Mouse (Mus musculus) liver, embryonic 14.5 days (tissue): ENCODE measurements at regions not wholly inside any gene's neighbourhood (a gene's known extent, or its start where the extent isn't known, plus 50 kb on each side); places are given as distances from the start of the nearest gene placed in this dataset.

Experiments used
- ATAC-seq: fragments of 200-750 bp; cut with Nextera tagmentation; 2 replicates; pipeline ENCODE4 v1.8.0; 2017; ENCODE audit warnings: moderate number of reproducible peaks, mild to moderate bottlenecking, moderate library complexity; ENCODE audit not compliant: insufficient read depth
- DNase-seq, 3 experiments: peaks; one replicate each; pipeline ENCODE4 v3.0.0-alpha.2; 2012 to 2013; ENCODE audit warnings: low read depth in 3 of 3, low spot score in 3 of 3
- H3K27ac ChIP-seq: fragments of 300-500 bp; sonication (generic); 2 replicates; pipeline ENCODE4 v1.5.1; 2014; ENCODE audit warnings: moderate library complexity, mild to moderate bottlenecking, control low read depth, inconsistent platforms
- H3K27me3 ChIP-seq: fragments of 300-500 bp; sonication (generic); 2 replicates; pipeline ENCODE4 v1.6.1; 2014; ENCODE audit warnings: mild to moderate bottlenecking, low read length, moderate library complexity; ENCODE audit not compliant: control insufficient read depth, insufficient read depth
- H3K36me3 ChIP-seq: fragments of 300-500 bp; sonication (generic); replicated peaks from 2 replicates; pipeline ENCODE4 v1.6.1; 2014; ENCODE audit warnings: low read depth; ENCODE audit not compliant: control insufficient read depth, insufficient read depth
- H3K4me1 ChIP-seq, 2 experiments: fragments of 200-500 bp in 1 of 2; fragments of 300-500 bp in 1 of 2; sonication (generic) in 1 of 2; replicated peaks; 2 replicates each; pipeline ENCODE4 v1.6.1; 2012 to 2014; ENCODE audit warnings: antibody characterized with exemption in 1 of 2, inconsistent platforms in 1 of 2, low read length in 1 of 2; ENCODE audit not compliant: control insufficient read depth in 2 of 2, insufficient read depth in 2 of 2
- H3K4me2 ChIP-seq: fragments of 300-500 bp; sonication (generic); 2 replicates; pipeline ENCODE4 v1.6.1; 2014; ENCODE audit warnings: low read depth, mild to moderate bottlenecking, control low read depth, moderate library complexity
- H3K4me3 ChIP-seq, 2 experiments: fragments of 200-500 bp in 1 of 2; fragments of 300-500 bp in 1 of 2; sonication (generic) in 1 of 2; 2 replicates each; pipeline ENCODE4 v1.5.1; 2012 to 2014; ENCODE audit warnings: low read depth in 2 of 2, low read length in 2 of 2, mild to moderate bottlenecking in 2 of 2, control low read depth in 1 of 2, inconsistent platforms in 1 of 2, moderate library complexity in 1 of 2; ENCODE audit not compliant: insufficient read depth in 1 of 2
- H3K9ac ChIP-seq: fragments of 300-500 bp; sonication (generic); replicated peaks from 2 replicates; pipeline ENCODE4 v1.6.1; 2014; ENCODE audit warnings: mild to moderate bottlenecking, control low read depth, moderate library complexity
- H3K9me3 ChIP-seq: fragments of 300-500 bp; sonication (generic); 2 replicates; pipeline ENCODE4 v1.6.1; 2016; ENCODE audit warnings: low read length, mixed read lengths; ENCODE audit not compliant: control insufficient read depth
- CTCF ChIP-seq: IDR thresholded peaks from 2 replicates; pipeline ENCODE4 v1.5.1; 2016; ENCODE audit warnings: antibody characterized with exemption, low read depth, control low read depth
- EP300 ChIP-seq: IDR thresholded peaks from 2 replicates; pipeline ENCODE4 v1.6.1; 2016; ENCODE audit warnings: antibody characterized with exemption, low read depth
- WGBS: fragments of 180-500 bp; shearing (Covaris S2); extraction: QIAGEN DNeasy Blood & Tissue Kit; methylation state at CpG from one replicate; pipeline ENCODE4 v1.1.7; 2014; ENCODE audit not compliant: insufficient replicate concordance; 5-methylcytosine and 5-hydroxymethylcytosine counted together

DNA sequence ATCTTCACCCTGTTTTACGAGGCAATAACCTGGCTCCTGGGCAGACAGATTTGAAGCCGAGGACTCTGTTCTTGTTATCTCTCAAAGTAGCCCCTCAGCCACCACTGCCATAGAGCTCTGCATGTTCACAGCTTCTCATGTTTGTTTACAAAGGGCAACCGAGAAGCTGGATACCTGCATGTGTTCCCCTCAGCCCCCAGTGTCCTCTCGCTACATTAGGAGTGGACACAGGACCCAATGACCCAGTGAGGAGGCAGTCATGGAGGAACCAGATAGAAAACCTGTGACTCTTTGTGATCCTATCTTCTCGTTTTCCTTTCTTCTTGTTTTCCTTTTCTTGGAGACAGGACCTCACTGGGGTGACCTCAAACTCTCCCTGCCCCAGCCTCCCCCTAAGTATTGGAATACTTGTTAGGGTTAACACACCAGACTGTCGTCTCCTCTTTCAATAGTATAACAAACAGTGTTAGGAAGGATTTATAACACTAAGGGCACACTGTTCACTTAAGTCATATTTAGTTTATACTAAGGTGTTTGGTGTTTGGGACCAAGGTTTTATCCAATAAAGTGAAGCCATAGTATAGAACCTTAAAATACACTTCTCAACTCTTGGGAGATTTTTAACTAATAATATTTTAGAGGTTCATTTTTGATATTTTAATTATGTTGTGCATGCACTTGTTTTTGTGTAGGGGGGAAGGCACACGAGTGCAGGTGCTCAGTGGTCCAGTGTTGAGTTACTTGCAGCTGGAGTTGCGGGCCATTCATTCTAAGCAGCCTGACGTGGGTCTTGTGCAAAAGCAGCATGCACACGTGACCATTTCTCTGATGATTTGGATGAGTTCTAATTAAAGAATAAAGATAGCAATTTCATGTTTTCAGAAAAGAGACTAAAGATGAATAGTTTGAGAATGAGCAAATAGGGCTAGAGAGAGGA lies 422.9 kb upstream of the BB014433 start:
- Histone ChIP-seq H3K27ac (no peak overlapping the region), H3K4me1 (no peaks in the 10 kb centered on the region), H3K36me3 (no peaks in the 10 kb centered on the region), H3K27me3 (no peaks in the 10 kb centered on the region), H3K9ac (no peak overlapping the region), H3K9me3 (no peaks in the 10 kb centered on the region), H3K4me3 (no peak overlapping the region), H3K4me2 (no peak overlapping the region)
- DNase-seq, result no peak
- TF ChIP-seq CTCF (no peak), EP300 (no peak)
- 51% methylated on average over 10 of the region's 10 CpGs for WGBS
- no peak for ATAC-seq

DNA sequence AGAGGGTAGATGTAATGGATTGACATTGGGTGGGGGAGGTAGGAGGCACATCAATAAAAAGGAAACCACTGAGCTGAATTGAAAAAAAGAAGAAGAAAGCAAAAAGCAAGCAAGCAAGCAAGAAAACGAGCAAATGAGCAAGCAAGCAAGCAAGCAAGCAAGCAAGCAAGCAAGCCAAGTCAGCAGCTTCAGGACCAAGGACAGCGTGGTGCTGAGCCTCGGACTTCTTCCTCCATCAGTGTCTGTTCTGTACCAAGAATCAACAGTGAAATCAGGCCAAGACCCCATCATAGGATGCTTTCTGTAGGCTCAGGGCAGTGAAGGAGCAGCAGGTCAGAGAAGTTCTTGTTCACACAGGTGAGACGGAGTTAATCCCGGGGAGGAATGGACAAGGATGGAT lies 392.7 kb upstream of the BB014433 start:
- Histone ChIP-seq H3K36me3 (no peaks in the 10 kb centered on the region), H3K4me1 (no peaks in the 10 kb centered on the region), H3K27ac (no peak overlapping the region), H3K4me2 (no peak overlapping the region), H3K27me3 (no peaks in the 10 kb centered on the region), H3K9me3 (no peaks in the 10 kb centered on the region), H3K9ac (no peak overlapping the region), H3K4me3 (no peak overlapping the region)
- WGBS, result 39% methylated on average over 5 of the region's 5 CpGs
- TF ChIP-seq CTCF, result no peak
- TF ChIP-seq EP300, result no peak
- DNase-seq (no peak), ATAC-seq (no peak)

DNA sequence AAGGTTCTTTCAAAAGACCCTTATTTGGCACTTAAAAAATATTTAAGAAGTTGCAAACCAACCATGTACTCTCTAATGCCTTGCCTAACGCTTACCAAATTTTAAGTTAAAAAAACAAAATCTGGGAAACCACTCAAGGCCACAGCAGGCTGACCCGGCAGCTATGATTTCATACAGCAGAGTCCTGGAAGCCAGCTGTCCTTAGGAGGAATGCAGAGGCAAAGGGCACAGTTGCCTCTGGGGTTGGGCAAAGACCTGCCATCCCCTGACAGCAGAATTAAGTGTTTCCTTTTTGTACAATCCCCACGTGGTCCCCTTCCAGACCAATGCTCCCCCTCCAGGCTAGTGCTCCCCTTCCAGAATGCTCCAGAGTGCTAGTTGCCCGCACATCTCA lies 348.8 kb upstream of the BB014433 start:
- WGBS, result 41% methylated on average over 4 of the region's 4 CpGs

DNA sequence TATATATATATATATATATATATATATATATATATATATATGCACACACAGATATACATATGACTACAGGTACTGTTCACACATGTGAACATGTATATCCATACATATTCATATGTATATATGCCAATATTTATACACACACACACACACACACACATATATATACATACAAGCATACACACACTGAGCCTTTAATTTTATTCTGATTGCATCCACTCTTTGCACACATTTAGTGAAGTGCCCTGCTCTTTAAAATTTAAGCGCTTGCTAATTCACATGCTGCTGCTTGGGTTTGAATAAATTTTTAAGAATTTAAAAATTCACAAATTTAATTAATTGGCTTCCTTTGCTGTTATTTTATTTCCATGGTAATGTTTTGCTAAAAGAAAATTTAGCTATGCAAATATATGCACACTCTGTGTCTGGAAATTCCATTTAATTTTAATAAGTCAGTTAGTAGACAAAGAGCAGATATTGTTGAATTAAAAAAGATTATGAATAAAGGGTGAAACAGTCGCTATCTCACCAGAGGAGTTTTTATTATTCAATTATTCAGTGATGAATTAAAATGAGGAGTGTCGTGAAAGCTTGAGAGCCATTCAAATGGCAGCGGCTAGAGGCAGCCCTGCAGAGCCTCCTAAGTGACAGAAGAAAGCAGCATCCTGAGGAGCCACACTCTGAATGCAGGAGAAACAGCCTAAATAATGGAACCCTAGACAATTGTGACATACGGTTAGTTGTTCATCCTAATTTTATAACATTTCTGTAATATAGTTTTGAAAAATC lies 348.3 kb upstream of the BB014433 start:
- WGBS, result 61% methylated on average over 5 of the region's 5 CpGs
- Histone ChIP-seq H3K27ac (no peak overlapping the region), H3K4me2 (no peak overlapping the region), H3K4me3 (no peak overlapping the region), H3K4me1 (no peaks in the 10 kb centered on the region), H3K9me3 (no peaks in the 10 kb centered on the region), H3K27me3 (no peaks in the 10 kb centered on the region), H3K9ac (no peak overlapping the region), H3K36me3 (no peaks in the 10 kb centered on the region)
- DNase-seq, result no peak
- TF ChIP-seq EP300 (no peak), CTCF (no peak)
- ATAC-seq, result no peak

More for the DNA sequence above, 348.8 kb upstream of the BB014433 start:
- Histone ChIP-seq H3K9ac (no peak overlapping the region), H3K27ac (no peak overlapping the region), H3K27me3 (no peaks in the 10 kb centered on the region), H3K9me3 (no peaks in the 10 kb centered on the region), H3K4me1 (no peaks in the 10 kb centered on the region), H3K4me2 (no peak overlapping the region), H3K4me3 (no peak overlapping the region), H3K36me3 (no peaks in the 10 kb centered on the region)
- no peak for ATAC-seq
- TF ChIP-seq CTCF (no peak), EP300 (no peak)
- no peak for DNase-seq

DNA sequence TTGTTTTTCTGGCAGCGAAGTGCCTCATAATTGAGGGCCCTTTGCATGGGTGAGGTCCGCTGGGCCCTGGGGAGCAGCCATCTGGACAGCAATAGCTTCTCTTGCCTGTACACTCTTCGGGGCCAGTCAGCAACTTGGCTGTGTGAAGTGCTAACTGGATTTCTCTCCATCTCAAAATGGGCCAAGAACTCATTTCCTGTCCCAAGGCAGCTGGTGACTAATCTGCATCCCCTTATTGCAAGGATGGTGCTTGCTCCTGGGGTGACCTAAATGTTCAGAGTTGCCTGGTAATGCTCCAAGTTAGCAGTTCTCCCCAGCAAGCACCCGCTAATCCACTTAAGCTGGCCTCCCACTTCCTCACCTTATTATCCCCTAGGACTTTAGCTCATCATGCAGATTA lies 346.2 kb upstream of the BB014433 start:
- H3K9me3 ChIP-seq, result no peaks in the 10 kb centered on the region
- H3K4me3 ChIP-seq, result no peak overlapping the region
- ATAC-seq (no peak), DNase-seq (no peak)
- TF ChIP-seq CTCF, result no peak
- no peak for TF ChIP-seq EP300
- H3K4me2 ChIP-seq, result no peak overlapping the region
- H3K4me1 ChIP-seq, result no peaks in the 10 kb centered on the region
- H3K27me3 ChIP-seq, result no peaks in the 10 kb centered on the region
- 43% methylated on average over 4 of the region's 4 CpGs for WGBS
- no peak overlapping the region for H3K27ac ChIP-seq
- no peaks in the 10 kb centered on the region for H3K36me3 ChIP-seq
- H3K9ac ChIP-seq, result no peak overlapping the region
